Mouse (Mus musculus): ENCODE data around the gene Nabp1. TPM values are rescaled to one million over a fixed set of nuclear protein-coding genes. Genes with fewer than 3 reads are reported as not detected.

Gene Nabp1
- polyA plus RNA-seq, 2 experiments = 4.4 to 4.8 TPM

DNA sequence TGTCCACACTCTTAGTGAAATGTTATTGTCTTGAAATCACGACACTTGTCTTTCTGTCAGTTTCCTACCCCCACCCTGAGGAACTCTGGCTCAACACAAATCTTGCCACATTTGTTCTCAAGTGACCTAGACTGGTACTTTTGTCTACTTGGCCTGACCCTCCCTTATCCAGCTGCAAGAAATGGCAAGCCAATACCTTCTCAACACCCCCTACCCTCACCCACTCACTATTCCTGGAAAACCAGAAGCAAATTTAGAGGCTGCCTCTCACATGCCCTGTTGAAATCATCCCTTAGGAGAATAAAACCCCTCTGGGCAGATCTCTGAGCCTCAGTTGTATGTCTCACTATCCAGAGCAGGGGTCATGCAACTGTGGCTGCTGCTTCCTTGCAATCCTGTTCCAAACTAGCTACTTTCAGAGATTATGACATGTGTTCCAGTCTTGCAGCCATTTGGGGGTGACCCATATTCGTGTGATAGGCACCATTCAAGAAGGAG, 20.4 kb upstream of the Nabp1 start:
- 36% methylated on average over 2 of the region's 2 CpGs for WGBS (ENCODE audit: insufficient replicate concordance)
- Histone ChIP-seq H3K4me1 (replicated peaks; ENCODE audit: control insufficient read depth in 2 of 2, insufficient read depth in 2 of 2, low read length in 1 of 2) (peaks cover 0 to 2% of the 10 kb centered on the region in 2 experiments; a peak in 1 of 4 replicates), H3K27me3 (ENCODE audit: control insufficient read depth, insufficient read depth, low read length) (no peaks in the 10 kb centered on the region), H3K4me2 (ENCODE audit: low read depth) (no peak overlapping the region), H3K36me3 (replicated peaks; ENCODE audit: control insufficient read depth, insufficient read depth, low read depth) (no peaks in the 10 kb centered on the region), H3K9ac (replicated peaks) (no peak overlapping the region), H3K4me3 (ENCODE audit: insufficient read depth in 1 of 2, low read depth in 2 of 2, low read length in 2 of 2) (no peak overlapping the region), H3K27ac (no peak overlapping the region), H3K9me3 (ENCODE audit: control insufficient read depth, low read length) (no peaks in the 10 kb centered on the region)
- DNase-seq (ENCODE audit: low read depth in 3 of 3, low spot score in 3 of 3) (no peak), ATAC-seq (ENCODE audit: insufficient read depth) (no peak)
- no peak for TF ChIP-seq CTCF (IDR thresholded peaks at IDR 0.05; ENCODE audit: low read depth)
- TF ChIP-seq EP300 (IDR thresholded peaks at IDR 0.05; ENCODE audit: low read depth) = no peak

DNA sequence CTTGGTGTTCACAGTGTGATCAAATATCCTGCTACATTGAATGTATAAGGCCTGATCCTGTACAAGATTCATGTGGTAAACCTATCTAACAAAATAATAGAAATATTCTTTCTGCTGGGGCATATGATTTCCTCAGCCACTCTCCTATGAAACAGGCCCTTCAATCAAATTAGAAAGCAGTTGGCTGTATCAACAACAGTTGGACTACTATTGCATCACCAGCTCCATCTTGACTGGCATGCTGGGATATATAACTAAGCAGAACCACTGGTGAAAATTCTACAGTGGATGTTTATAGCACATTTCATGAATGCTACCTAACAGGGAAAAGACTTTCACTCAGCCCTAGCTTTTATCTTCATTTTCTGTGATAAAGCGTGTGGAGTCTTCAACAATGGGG, 17.9 kb upstream of the Nabp1 start:
- Histone ChIP-seq H3K4me1 (replicated peaks; ENCODE audit: control insufficient read depth in 2 of 2, insufficient read depth in 2 of 2, low read length in 1 of 2) (peaks cover 0 to 1% of the 10 kb centered on the region in 2 experiments; a peak in 1 of 4 replicates), H3K27me3 (ENCODE audit: control insufficient read depth, insufficient read depth, low read length) (no peaks in the 10 kb centered on the region), H3K36me3 (replicated peaks; ENCODE audit: control insufficient read depth, insufficient read depth, low read depth) (no peaks in the 10 kb centered on the region), H3K4me3 (ENCODE audit: insufficient read depth in 1 of 2, low read depth in 2 of 2, low read length in 2 of 2) (no peak overlapping the region), H3K27ac (no peak overlapping the region), H3K9me3 (ENCODE audit: control insufficient read depth, low read length) (no peaks in the 10 kb centered on the region), H3K9ac (replicated peaks) (no peak overlapping the region), H3K4me2 (ENCODE audit: low read depth) (no peak overlapping the region)
- TF ChIP-seq CTCF (IDR thresholded peaks at IDR 0.05; ENCODE audit: low read depth) = no peak
- no peak for TF ChIP-seq EP300 (IDR thresholded peaks at IDR 0.05; ENCODE audit: low read depth)
- DNase-seq (ENCODE audit: low read depth in 3 of 3, low spot score in 3 of 3) (no peak), ATAC-seq (ENCODE audit: insufficient read depth) (no peak)
- WGBS (ENCODE audit: insufficient replicate concordance) = 78% methylated on average over 1 of the region's 1 CpGs

- Histone ChIP-seq H3K36me3 (replicated peaks; ENCODE audit: control insufficient read depth, insufficient read depth, low read depth) (no peaks in the 10 kb centered on the region), H3K27me3 (ENCODE audit: control insufficient read depth, insufficient read depth, low read length) (no peaks in the 10 kb centered on the region), H3K9me3 (ENCODE audit: control insufficient read depth, low read length) (no peaks in the 10 kb centered on the region), H3K4me2 (ENCODE audit: low read depth) (no peak overlapping the region), H3K4me1 (replicated peaks; ENCODE audit: control insufficient read depth in 2 of 2, insufficient read depth in 2 of 2, low read length in 1 of 2) (no peaks in the 10 kb centered on the region), H3K9ac (replicated peaks) (no peak overlapping the region), H3K4me3 (ENCODE audit: insufficient read depth in 1 of 2, low read depth in 2 of 2, low read length in 2 of 2) (no peak overlapping the region), H3K27ac (no peak overlapping the region)
- no peak for DNase-seq (ENCODE audit: low read depth in 3 of 3, low spot score in 3 of 3)
- TF ChIP-seq CTCF (IDR thresholded peaks at IDR 0.05; ENCODE audit: low read depth) = no peak
- TF ChIP-seq EP300 (IDR thresholded peaks at IDR 0.05; ENCODE audit: low read depth) = no peak
- 51% methylated on average over 7 of the region's 7 CpGs for WGBS (ENCODE audit: insufficient replicate concordance)
- no peak for ATAC-seq (ENCODE audit: insufficient read depth)
Measured at GRCm38 (mm10) chr1:51493592-51494307, 15.5 kb upstream of the Nabp1 start.

DNA sequence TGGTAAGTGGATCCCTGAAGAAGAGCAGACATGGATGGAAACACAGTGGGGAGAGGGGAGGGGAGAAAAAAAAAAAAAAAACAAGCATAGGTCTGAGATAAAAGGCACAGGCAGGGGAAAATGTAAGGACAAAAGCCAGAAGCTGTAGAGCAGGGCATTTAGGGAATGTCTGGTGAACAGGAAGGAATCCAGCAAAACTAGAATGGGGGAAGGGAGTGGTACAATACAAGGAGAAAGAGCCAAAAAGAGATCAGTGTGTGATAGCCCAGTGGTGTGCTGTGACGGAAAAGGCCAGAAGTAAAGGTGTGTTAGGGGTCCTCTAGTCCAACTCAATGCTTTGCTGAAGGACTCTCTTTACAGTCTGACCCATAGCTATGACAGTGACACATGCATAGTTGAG, 8.1 kb upstream of the Nabp1 start:
- no peaks in the 10 kb centered on the region; a peak in 1 of 4 replicates for H3K4me1 ChIP-seq (replicated peaks; ENCODE audit: control insufficient read depth in 2 of 2, insufficient read depth in 2 of 2, low read length in 1 of 2)
- ATAC-seq (ENCODE audit: insufficient read depth) = no peak
- DNase-seq (ENCODE audit: low read depth in 3 of 3, low spot score in 3 of 3) = no peak
- no peaks in the 10 kb centered on the region for H3K9me3 ChIP-seq (ENCODE audit: control insufficient read depth, low read length)
- H3K27me3 ChIP-seq (ENCODE audit: control insufficient read depth, insufficient read depth, low read length) = no peaks in the 10 kb centered on the region
- no peaks in the 10 kb centered on the region for H3K36me3 ChIP-seq (replicated peaks; ENCODE audit: control insufficient read depth, insufficient read depth, low read depth)
- TF ChIP-seq EP300 (IDR thresholded peaks at IDR 0.05; ENCODE audit: low read depth) = no peak
- no peak for TF ChIP-seq CTCF (IDR thresholded peaks at IDR 0.05; ENCODE audit: low read depth)
- no peak overlapping the region for H3K4me2 ChIP-seq (ENCODE audit: low read depth)
- WGBS (ENCODE audit: insufficient replicate concordance) = 84% methylated on average over 1 of the region's 1 CpGs
- no peak overlapping the region for H3K27ac ChIP-seq
- no peak overlapping the region for H3K9ac ChIP-seq (replicated peaks)
- H3K4me3 ChIP-seq (ENCODE audit: insufficient read depth in 1 of 2, low read depth in 2 of 2, low read length in 2 of 2) = no peak overlapping the region

DNA sequence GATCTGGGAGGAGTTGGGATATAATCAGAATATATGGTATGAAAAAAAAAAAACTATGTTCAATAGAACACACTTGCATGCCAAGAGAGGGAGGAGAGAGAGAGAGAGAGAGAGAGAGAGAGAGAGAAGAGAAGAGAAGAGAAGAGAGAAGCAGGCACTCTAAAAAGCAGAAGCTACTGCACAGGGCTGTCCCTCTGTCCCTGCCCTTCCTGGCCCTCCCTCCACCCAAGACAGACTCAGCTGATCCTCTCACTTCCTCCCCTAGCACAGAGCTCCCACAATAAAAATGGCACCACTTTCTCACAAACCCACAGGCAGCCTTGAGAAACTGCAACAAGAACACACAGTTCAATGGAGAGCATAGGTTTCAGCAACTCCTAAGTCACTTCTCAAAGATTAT, 2.2 kb upstream of the Nabp1 start:
- DNase-seq (ENCODE audit: low read depth in 3 of 3, low spot score in 3 of 3) = peak in 1 of 3 experiments; percentile 13

More for the DNA sequence above, 2.2 kb upstream of the Nabp1 start:
- Histone ChIP-seq H3K27me3 (ENCODE audit: control insufficient read depth, insufficient read depth, low read length) (peaks cover 4% of the 10 kb centered on the region; the same call in 1 of the 2 replicates), H3K36me3 (replicated peaks; ENCODE audit: control insufficient read depth, insufficient read depth, low read depth) (no peaks in the 10 kb centered on the region), H3K4me3 (ENCODE audit: insufficient read depth in 1 of 2, low read depth in 2 of 2, low read length in 2 of 2) (no peak overlapping the region), H3K4me1 (replicated peaks; ENCODE audit: control insufficient read depth in 2 of 2, insufficient read depth in 2 of 2, low read length in 1 of 2) (peaks cover 6 to 9% of the 10 kb centered on the region in 2 experiments), H3K9me3 (ENCODE audit: control insufficient read depth, low read length) (no peaks in the 10 kb centered on the region), H3K4me2 (ENCODE audit: low read depth) (no peak overlapping the region), H3K27ac (no peak overlapping the region), H3K9ac (replicated peaks) (no peak overlapping the region)
- TF ChIP-seq CTCF (IDR thresholded peaks at IDR 0.05; ENCODE audit: low read depth) (no peak), EP300 (IDR thresholded peaks at IDR 0.05; ENCODE audit: low read depth) (no peak)
- no peak for ATAC-seq (ENCODE audit: insufficient read depth)

Data from liver, embryonic 14.5 days (tissue).